Mouse (Mus musculus) midbrain, postnatal 0 days (tissue): Measurements from ENCODE around the gene Cylc2. TPM values are rescaled to one million over a fixed set of nuclear protein-coding genes. Genes with fewer than 3 reads are reported as not detected.

ENCODE experiments used
- ATAC-seq: fragments of 200-750 bp; cut with Nextera tagmentation; 2 replicates; pipeline ENCODE4 v1.8.0; 2017; ENCODE audit warnings: moderate number of reproducible peaks, mild to moderate bottlenecking, moderate TSS enrichment, moderate library complexity; ENCODE audit not compliant: low FRiP score
- DNase-seq: peaks from one replicate; pipeline ENCODE4 v3.0.0-alpha.2; 2015; ENCODE audit warnings: low spot score
- H3K27ac ChIP-seq: fragments of 300-500 bp; sonication (generic); 2 replicates; pipeline ENCODE4 v1.5.1; 2014; ENCODE audit warnings: low read depth, mild to moderate bottlenecking, low read length, mixed read lengths
- H3K27me3 ChIP-seq: fragments of 300-500 bp; sonication (generic); 2 replicates; pipeline ENCODE4 v1.6.1; 2014; ENCODE audit warnings: low read length, control low read depth, mixed read lengths; ENCODE audit not compliant: insufficient read depth
- H3K36me3 ChIP-seq: fragments of 300-500 bp; sonication (generic); 2 replicates; pipeline ENCODE4 v1.6.1; 2014; ENCODE audit warnings: low read length, control low read depth, mixed read lengths; ENCODE audit not compliant: insufficient read depth
- H3K4me1 ChIP-seq: fragments of 300-500 bp; sonication (generic); 2 replicates; pipeline ENCODE4 v1.6.1; 2014; ENCODE audit warnings: mild to moderate bottlenecking, control low read depth, antibody characterized with exemption, low read length, mixed read lengths; ENCODE audit not compliant: insufficient read depth
- H3K4me2 ChIP-seq: fragments of 300-500 bp; sonication (generic); 2 replicates; pipeline ENCODE4 v1.6.1; 2014; ENCODE audit warnings: low read depth, mild to moderate bottlenecking, low read length, mixed read lengths; ENCODE audit not compliant: poor library complexity, severe bottlenecking
- H3K4me3 ChIP-seq: fragments of 300-500 bp; sonication (generic); 2 replicates; pipeline ENCODE4 v1.5.1; 2014; ENCODE audit warnings: low read depth, mild to moderate bottlenecking, low read length, moderate library complexity
- H3K9ac ChIP-seq: fragments of 300-500 bp; sonication (generic); replicated peaks from 2 replicates; pipeline ENCODE4 v1.6.1; 2014; ENCODE audit warnings: mild to moderate bottlenecking, low read length, moderate library complexity, mixed read lengths; ENCODE audit not compliant: poor library complexity, severe bottlenecking
- H3K9me3 ChIP-seq: fragments of 300-500 bp; sonication (generic); 2 replicates; pipeline ENCODE4 v1.6.1; 2016; ENCODE audit warnings: low read length, control low read depth
- CTCF ChIP-seq: IDR thresholded peaks from 2 replicates; pipeline ENCODE4 v1.5.1; 2016; ENCODE audit warnings: antibody characterized with exemption, mild to moderate bottlenecking
- WGBS: fragments of 180-500 bp; shearing (Covaris S2); extraction: QIAGEN DNeasy Blood & Tissue Kit; methylation state at CpG from one replicate; pipeline ENCODE4 v1.1.7; 2014; 5-methylcytosine and 5-hydroxymethylcytosine counted together
- polyA plus RNA-seq: library from polyadenylated mRNA; unstranded; fragments of >200 nt; fragmentation: Nextera tagmentation; extraction: Ambion mirVana; gene quantifications from 2 replicates; pipeline ENCODE4 v1.2.1, GENCODE M21; 2015
- total RNA-seq: library from RNA; depleted of rRNA; stranded (reverse); fragments of >200 nt; gene quantifications from 2 replicates; pipeline ENCODE4 v1.2.3, GENCODE M21; 2014; rRNA removed

Cylc2 gene
- total RNA-seq (not detected in 2 replicates), polyA plus RNA-seq (not detected in 2 replicates)

GRCm38 (mm10) chr4:51216378-51216777, at the start of gene Cylc2:
Cylc2 (plus strand) TSS chr4:51216678.
- H3K4me2 ChIP-seq = no peak within 1 kb of the TSS
- H3K27me3 ChIP-seq = no peaks in the 10 kb centered on the region
- no peak for ATAC-seq
- no peak for TF ChIP-seq CTCF
- DNase-seq = no peak
- no peaks in the 10 kb centered on the region for H3K36me3 ChIP-seq
- WGBS = 76% methylated on average over 1 of the region's 1 CpGs
- H3K4me3 ChIP-seq = no peak within 1 kb of the TSS
- H3K4me1 ChIP-seq = no peaks in the 10 kb centered on the region
- no peak within 1 kb of the TSS for H3K27ac ChIP-seq
- H3K9me3 ChIP-seq = no peaks in the 10 kb centered on the region
- no peak within 1 kb of the TSS for H3K9ac ChIP-seq
